Mouse (Mus musculus) cerebellum, postnatal 10 days (tissue): ENCODE results near the gene Ppp2r5c.

ENCODE experiments used
- DNase-seq, 2 experiments: peaks; one replicate each; pipeline ENCODE4 v3.0.0; 2021; ENCODE audit warnings: mixed read lengths in 2 of 2

Ppp2r5c gene

DNA sequence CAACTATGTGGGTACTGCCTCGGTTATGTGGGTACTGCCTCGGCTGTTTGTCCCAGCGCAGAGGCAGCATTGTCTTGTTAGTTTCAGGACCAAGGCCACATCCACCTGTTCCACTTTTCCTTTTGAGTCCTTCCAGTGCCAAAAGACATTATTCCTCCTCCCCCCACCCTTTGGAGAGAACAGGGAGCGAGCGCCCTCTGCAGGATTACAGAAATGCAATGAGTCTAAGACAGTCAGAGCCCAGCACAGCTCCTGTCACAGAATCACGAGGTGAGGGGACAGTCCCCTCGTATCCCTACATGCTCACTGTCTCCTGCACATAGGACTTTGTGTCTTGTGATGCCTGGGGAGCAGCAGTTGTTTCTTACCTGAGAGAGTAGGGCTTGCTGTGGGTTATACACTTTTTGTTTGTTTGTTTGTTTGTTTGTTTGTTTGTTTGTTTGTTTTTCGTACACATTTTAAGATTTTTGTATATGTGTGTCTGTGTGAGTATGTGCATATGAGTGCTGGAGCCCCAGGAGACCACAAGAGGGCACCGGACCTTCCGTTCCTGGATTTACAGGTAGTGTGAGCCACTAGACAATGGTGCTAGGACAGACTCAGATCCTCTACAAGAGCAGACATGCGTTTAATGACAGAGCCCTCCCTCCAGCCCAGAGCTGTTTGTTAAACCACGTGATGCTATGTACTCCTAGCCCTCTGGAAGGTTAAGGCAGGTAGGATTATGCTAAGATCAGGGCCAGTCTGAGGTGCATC, 43.2 kb downstream of the Ppp2r5c start:
- DNase-seq: no peak

DNA sequence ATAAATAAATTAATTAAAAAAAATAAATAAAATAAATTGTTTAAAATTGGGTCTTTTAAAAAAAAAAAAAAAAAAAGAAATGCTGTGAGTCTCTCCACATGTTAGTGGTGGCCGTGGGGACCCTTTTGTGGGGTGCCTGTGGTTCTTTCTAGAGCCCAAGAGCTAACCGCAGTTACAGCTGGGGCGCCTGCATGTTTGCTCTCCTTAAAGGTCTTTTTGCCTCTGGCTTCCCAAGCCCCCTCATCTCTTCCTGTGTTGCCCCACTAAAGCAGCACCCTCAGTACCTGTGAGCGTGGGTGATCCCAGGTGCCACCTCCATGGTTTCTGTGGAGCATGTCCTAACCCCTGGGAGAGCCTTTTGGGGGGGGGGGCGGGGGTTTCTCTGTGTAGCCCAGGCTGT, 45.5 kb downstream of the Ppp2r5c start:
- no peak for DNase-seq

DNA sequence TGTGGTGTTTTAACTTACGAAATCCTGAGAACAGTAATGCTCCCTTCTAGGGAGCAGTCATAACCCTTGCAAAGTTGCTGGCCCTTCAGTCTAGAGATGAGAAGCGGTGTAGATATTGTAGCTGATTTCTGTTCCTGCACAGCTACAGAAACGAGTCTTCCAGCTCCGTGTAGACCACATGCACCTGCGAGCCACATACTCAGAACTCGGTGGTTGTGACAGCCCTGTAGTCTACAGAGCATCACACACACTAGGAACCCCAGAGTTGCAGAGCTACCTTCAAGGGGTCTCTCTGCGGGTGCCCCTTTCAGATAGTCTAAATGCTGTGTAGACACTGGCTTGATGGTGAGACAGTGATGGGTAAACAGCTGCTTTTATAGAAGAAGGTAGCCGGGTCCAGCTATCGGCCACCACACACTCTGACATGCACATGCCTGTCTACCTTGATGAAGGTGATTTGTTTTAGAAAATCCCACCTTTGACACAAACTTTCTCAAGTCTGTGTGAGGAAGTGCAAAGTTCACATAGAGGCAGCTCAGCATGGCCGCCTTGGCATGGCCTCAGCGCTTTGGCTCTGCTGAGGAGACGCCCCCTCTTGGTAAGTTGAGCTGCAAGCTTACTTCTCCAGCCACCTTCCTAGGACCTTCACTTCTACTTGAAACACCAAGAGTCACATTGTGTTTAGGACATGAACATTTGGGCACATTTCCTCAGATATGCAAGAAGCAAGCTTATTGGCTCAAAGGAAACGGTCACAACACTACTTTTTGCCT, 46.9 kb downstream of the Ppp2r5c start:
- no peak for DNase-seq

DNA sequence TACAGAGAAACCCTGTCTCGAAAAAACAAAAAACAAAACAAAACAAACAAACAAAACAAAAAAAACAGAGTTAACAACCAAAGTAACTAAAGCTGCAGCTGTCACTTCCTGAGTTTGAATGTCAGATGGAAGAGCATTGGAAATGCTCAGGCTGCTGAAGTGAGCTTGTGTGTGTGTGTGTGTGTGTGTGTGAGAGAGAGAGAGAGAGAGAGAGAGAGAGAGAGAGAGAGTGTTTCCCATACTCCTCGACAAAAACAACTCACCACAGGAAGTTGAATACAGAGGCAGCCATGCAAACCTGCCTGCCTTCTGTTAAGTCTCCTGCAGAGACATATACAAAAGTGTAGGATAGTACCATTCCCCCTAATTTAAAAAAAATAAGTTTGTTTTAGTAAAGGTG, 47.9 kb downstream of the Ppp2r5c start:
- no peak for DNase-seq

DNA sequence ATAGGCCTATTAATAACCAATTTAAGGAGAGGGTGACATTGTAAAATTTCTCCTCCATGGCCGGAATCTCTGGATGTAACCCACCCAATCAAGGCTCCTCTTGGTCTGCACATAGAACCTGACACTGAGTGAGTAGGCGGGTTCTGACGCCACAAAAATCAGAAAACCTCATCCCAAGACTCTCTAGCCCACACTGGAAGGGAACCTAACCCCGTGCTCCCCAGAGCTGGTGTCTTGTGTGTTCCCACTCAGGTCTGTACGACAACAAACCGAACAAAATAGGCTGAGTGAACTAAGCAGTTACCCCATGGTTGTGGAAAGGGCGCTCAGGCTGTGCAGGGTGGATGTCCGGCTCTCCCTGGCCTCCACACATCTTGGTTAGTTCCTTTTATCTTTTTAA, 48.3 kb downstream of the Ppp2r5c start:
- no peak for DNase-seq

DNA sequence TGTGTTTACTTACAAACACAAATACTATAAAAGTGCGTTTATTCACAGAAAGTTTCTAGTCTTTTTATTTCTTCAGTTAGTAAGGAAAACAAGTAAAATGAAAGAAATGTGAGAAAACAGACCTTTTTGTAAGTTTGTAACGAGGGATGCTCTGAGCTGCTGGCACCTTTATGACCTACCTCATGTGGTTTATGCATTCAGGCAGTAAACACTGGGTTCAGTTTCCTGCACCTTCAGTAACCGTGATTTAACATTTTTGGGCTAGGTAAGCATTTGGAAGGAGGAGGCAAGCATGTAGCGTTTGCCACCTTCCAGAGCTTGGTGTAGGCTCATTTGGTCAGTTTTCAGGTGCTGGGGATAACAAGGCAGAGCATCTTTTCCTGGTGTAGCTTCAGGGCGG, 49.1 kb downstream of the Ppp2r5c start:
- DNase-seq: no peak

DNA sequence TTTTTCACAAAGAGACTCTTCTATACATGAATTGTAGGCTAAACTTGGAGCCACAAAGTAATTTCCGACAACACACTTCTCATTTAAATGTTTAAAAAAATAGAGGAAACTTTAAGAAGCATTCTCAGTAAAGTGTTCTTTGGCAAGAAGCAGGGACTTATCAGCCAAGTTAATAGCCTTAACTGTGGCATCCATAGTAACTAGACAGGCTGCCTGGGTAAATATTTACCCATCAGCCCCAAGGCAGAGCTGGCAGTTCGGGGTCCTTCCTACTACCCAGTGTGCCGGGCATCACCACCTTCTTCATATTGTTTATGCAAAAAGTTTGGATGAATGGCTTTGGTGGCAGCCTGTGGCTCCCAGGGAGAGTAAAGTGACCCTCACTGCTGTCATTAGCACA, 50.1 kb downstream of the Ppp2r5c start:
- DNase-seq: no peak

DNA sequence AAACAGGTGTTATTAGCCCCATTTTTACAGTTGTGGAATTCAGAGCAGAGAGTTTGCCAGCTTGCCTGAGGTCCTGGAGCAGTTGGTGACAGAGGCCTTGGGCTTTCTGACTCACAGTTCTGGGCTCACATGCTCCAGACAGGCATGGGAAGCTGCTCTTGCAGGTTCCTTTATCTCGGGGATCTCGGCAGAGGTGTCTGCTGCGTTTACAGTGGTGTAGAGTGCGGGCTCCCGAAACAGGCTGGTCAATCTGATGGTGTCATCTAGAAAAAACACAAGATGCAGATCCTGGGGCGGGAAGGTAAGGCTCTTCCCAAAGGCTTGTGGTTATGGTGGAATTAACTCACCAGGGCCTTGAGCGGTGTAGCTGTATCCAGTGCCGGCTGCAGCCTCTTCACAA, 50.6 kb downstream of the Ppp2r5c start:
- DNase-seq: no peak

DNA sequence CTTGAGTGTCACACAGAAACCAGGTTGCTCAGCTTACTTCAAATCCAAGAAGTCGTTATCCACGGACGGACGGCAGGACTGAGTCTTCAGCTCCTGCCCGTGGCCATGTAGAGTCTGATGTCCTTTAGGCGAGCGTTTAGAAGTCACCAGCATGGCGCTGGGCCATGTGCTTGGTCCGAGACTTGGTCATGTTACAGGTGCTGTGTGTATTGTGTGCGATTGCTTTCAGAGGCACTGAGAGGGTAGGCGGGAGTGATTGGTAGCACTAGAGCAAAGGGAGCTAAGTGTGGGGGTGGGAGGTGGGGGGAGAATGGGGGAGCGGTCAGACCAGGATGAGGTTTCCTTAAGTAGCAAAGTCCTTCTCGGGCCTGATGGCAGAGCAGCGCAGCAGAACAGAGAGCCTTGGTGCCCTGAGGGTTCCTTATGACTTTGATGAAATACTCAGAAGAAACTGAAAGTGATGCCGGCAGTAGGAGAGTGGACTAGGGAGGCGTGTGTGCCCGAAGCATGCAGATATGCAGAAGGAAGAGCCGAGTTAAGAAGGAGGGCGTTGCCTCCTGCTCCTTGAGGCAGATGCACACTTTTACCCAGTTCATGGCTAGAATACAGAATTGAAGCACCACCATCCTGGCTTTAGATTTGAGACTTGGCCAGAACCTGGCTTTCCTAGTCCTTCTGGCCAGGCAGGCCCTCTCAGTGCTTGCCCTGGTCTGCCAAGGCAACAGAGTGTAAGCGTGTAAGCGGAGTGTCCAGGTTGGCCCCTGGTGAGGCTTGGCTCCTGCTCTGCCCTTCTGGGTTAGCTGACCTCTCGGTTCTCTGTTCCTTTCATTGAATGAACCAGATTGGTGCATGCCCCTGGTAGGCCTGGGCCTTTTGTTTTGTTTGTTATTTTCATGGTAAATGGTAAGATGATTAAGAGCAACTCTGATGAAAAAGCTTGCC, 51.6 kb downstream of the Ppp2r5c start:
- peak; percentile 86 to 94 for DNase-seq

DNA sequence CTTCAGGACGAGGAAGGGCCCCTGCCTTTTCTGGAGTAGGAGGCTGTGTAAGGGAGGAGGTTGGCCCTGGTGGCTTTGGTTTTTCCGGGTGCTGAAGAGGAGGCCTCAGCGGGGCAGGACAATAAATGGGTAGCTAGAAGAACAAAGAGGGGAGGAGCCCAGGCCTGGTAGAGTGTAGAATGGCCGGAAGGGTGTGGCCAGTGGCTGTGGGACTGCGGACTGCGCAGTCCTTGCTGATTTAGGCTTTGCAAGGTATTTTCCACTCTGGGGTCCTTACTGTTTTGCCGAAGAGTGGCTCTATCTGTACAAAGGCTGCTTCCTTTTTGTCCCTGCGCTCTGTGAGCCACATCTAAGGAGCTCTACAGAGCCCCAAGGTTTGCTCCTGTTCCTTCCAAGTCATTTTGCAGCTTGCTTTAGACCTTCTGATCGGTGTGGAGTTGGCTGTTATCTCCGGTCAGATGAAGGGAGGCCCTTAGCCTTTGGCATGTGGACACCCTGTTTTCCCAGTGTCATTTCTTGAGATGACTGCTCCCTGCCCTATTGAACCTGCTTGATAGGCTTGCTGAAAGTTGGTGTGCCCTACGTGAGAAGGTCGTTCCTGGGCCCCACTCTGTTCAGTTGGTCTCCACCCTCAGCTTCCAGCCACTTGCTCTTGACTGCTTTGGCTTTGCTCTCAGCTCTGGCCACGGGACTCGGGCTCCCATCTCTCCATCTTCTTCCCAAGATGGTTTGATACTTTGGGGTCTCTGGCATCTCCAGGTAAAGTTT, 52.5 kb downstream of the Ppp2r5c start:
- no peak for DNase-seq

DNA sequence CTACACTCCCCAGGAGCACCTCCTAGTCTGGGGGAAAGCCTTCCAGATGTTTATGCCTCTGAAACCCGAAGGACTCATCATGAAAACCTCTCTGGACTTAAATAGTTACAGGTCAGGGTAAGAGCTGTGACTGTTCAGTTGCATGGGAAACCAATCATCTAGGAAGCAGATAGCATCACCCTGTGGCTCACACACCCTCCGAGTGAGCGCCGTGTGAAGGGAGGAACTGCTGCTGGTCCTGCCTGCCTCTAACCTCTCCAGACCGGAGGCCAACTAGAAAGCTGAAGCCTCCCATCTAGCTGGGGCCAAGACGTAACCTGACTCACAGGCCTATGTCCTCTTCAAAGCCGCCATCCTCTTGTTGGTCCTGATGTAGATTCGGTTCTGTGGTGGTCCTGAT, 53.2 kb downstream of the Ppp2r5c start:
- DNase-seq: no peak

DNA sequence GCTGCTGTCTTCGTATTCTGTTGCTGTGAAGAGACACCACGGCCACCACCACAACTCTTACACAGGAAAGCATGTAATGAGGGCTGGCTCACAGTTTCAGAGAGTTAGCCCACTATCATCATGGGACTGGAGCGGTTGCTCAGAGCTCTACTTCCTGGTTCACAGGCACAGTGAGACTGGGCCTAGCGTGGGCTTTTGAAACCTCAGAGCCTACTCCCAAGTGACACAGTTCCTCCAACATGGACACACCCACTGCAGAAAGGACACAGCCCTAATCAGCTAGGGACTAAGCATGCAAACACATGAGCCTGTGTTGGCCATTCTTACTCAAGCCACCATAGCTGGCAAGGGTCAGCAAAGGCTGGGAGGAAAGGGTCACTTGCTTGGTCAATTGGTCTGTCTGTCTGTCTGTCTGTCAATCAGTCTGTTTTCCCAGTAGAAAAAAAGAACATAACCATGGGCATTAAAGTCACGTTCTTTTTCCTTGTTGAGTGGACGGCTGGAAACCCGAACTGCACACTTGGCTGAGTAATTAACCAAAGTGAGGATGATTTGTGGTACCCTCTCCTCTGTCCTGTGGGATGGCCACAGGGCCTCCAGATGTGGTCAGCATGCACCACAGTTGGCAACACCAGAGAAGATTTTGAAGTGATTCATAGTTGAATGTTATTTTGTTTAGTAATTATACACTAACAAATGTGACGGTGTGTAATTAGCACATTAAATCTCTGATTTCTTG, 56.7 kb downstream of the Ppp2r5c start:
- no peak for DNase-seq

DNA sequence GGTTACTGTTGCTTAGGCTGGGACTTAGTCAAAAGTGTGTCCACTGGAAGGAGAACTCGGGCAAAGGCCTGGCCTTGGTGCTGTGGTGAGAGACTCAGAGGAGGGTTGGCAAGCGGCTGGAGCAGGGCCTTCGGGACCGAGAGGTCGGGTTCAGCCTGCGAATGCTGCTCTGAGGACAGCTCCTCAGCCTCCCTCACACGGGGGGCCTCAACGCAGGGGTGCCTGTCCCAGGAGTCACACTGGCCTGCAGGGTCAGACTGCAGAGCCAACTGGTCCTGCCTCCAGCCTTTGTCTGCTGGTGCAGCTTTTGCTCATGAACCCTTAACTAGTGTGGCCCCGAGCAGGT, 57.2 kb downstream of the Ppp2r5c start:
- DNase-seq: no peak

DNA sequence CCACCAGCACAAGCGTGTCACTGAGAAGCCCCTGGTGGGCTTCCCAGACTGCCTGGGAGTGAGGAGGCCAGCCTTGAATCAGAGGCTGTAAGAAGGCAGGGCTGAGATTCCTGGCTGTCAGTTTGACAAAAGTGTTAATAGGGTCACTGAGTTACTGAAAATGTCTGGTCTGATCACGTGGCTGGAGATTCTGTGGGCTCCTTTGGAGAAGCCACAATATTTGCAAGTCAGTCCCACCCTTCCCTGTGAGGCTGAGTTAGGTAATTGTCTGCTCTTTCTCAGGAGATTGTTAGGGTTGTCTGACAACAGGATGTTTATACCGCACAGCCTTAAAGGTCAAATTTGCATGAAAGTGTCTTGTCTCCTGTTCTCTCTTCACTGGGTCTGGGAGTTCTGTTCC, 57.9 kb downstream of the Ppp2r5c start:
- no peak for DNase-seq

DNA sequence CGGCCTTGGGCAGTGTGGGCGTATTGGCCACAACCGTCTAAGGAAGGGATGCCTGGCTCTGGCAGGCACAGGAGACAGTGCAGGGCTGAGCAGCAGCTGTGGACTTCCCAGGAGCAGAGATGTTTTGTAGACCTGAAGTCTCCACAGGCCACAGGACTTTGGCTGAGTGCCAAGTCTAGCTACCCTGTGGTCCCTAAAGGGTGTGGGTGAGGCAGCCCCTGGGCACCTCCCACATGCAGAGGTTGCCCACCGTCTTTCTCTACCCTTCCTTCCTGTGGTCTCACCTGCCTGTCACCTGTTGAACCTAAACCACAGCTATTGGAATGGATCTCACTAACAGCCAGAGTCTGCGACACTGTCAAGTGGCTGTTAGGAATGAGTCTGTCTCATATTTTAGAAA, 59.1 kb downstream of the Ppp2r5c start:
- peak in 1 of 2 experiments; percentile 34 for DNase-seq

DNA sequence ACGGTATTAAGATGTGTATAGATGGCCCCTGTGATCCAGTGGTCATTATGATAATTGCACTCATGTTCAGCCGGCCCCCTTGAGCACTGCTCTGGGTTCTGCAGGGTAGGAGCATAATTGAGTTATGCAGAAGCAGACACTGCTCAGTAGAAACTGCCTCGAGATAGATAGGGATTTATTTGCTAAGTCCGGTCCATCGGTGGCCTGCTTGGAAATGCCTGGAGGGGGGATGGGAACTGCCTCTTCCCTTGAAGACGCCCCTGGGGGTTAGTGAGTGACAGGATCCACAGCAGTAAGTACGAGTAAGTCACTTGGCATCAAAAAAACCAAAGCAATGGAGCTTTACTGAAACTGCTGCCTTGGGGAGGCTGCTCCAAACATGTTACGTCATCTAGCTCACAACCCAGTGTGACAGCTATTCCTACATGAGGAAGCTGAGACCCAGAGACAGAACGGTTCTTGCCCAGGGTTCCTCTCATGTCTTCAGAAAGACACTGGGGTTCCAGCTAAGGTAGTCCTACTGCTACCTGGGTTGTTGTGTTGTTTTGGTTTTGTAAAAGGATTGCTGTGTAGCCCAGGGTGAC, 60.9 kb downstream of the Ppp2r5c start:
- no peak for DNase-seq

DNA sequence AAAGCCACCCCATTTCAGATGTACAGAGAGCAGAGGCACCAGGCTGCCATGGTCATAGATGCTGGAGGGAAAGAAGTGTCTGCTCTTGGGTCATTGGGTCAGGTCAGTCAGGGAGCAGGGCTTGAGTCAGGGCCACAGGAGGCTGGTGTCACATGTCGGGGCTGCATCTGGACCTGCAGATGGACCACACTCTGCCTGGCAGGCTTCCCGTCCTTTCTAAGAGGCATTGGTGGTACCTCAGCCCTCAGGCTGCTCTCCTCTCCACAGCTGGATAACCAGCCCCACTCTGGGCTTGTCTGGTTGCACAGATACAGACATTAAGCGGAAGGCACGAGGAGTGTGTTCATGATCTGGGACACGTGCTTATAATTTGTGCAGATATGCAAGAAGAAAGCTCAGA, 61.8 kb downstream of the Ppp2r5c start:
- peak; percentile 51 to 58 for DNase-seq

DNA sequence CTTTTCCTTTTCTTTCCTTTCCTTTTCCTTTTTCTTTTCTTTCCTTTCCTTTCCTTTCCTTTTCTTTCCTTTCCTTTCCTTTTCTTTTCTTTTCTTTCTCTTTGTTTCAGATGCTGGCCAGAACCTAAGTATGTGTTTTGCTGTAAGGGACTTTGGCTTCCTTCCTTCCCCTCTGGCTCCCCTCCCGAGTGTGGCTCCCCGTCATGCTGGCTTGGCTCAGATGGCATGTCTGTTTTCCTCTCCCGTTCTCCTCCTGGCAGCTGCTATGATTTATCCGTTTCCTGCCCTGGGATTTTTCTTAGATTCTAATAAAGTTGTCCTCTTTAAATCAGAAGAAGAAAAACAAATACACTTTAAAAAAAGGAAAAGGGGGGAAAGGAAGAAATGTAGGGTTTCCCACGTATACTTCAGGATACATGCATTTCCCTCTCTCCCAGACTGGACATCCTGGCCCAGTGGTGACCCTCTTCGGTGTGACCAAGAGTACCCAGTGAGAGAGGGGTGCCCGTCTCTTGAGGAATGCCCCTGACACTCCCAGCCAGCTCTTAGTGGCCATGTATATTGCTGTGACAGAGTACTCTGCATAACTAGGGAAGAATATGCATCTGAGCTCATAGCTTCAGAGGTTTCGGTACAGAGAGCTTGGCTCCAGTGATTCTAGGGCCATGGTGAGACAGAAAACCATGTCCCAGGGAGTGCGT, 63.4 kb downstream of the Ppp2r5c start:
- DNase-seq: peak; percentile 96

DNA sequence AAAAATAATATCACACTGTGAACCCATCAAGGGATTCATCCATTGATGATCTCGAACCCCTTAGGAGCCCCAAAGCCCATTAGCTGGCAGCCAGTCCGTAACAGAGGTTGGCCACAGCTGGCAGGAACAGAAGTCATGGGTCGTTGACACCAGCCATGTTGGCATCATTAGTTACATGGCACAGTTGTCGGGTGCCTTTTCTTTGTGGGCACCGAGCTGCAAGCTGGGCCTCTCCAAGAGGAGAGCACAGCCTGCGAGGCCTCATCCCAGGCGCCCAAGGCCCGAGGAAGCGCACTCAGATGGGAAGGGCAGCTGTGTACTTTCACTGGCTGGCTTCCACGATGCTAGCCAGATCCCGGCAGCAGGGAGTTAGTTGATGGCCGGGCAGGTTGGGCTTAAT, 64.3 kb downstream of the Ppp2r5c start:
- DNase-seq: peak; percentile 54 to 70

DNA sequence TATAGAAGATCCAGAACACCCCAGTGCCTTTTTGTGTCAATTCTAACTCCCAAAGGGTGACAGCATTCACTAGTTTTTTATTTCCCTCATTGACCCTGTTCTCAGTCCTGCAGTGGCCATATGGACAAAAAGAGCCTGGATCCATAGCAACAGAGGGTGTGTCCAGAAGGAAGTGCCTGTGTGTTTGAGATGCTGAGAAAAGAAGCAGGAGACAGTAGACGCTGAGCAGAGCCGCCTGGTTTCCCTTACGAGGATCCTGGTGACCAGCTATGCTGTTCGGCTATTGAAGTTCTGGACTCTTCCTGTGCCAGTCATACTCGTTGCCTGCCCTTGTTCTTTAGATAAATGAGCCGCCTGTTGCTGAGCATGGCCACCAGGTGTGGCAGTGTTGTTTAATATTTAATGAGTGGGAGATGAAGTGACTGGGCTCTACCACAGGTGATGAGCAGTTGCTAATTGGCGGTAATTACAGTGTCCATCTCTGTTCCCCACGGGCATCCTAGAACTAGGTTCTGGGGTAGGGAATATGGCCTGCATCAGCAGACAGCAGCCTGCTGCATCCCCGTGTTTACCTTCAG, 65.0 kb downstream of the Ppp2r5c start:
- peak in 1 of 2 experiments; percentile 27 for DNase-seq
